Mouse (Mus musculus) frontal cortex, postnatal 25 days (tissue): Measurements from ENCODE around the gene Ccdc3.
"Not testable (repeated sequence)": the region's sequence is repeated elsewhere in the genome, so short reads cannot be mapped to it uniquely, and the experiment has no call there.

Experiments
- DNase-seq, 2 experiments: peaks; one replicate each; pipeline ENCODE4 v3.0.0; 2022; ENCODE audit warnings: low spot score in 2 of 2

Gene Ccdc3

GRCm38 (mm10) chr2:5137500-5138286 lies at the start of gene Ccdc3:
TSS of gene Ccdc3 (plus strand) at chr2:5137776.
- no peak for DNase-seq

DNA sequence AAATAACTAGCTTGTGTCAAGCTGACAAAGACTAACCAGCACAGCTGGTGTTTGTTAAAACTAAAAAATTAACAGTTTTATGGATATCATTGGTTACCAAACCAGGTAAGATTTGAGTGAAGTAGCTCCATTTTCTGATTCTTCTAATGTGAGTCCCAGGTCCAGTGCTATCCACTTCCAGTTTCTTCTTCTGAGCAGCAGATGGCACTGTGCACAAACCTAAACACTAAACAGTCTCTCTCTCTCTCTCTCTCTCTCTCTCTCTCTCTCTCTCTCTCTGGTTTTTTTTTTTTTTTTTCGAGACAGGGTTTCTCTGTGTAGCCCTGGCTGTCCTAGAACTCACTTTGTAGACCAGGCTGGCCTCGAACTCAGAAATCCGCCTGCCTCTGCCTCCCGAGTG lies 47.2 kb upstream of the Ccdc3 start:
- DNase-seq = not testable (repeated sequence)

GRCm38 (mm10) chr2:5094876-5095275 lies 42.7 kb upstream of the Ccdc3 start:
- DNase-seq = no peak

- no peak for DNase-seq
Measured at GRCm38 (mm10) chr2:5095316-5095715, 42.3 kb upstream of the Ccdc3 start.

GRCm38 (mm10) chr2:5097786-5098445 lies 39.7 kb upstream of the Ccdc3 start:
- no peak for DNase-seq

DNA sequence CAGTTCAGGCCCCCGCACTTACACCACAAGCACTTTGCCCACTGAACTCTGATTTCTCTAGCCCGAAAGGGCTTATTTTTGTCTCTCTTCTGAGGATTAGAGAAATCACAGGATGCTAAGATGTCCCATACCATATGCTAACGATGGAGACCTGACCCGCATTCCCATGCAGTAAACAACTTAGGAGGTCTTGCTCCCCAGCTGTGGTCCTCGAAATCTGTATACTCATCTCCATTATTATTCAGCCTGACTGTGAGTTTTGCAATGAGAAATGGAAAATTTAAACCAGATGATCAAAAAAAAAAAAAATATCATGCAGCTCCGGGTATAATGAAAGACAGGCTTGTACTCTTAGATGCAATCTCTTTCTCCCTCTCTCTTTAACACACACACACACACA lies 38.4 kb upstream of the Ccdc3 start:
- no peak for DNase-seq

- DNase-seq = no peak
Measured at GRCm38 (mm10) chr2:5101743-5102245, 35.8 kb upstream of the Ccdc3 start.

- no peak for DNase-seq
Measured at GRCm38 (mm10) chr2:5102891-5103290, 34.7 kb upstream of the Ccdc3 start.

GRCm38 (mm10) chr2:5112785-5113291 lies 24.7 kb upstream of the Ccdc3 start:
- DNase-seq = no peak

- no peak for DNase-seq
Measured at GRCm38 (mm10) chr2:5114386-5114785, 23.2 kb upstream of the Ccdc3 start.

DNA sequence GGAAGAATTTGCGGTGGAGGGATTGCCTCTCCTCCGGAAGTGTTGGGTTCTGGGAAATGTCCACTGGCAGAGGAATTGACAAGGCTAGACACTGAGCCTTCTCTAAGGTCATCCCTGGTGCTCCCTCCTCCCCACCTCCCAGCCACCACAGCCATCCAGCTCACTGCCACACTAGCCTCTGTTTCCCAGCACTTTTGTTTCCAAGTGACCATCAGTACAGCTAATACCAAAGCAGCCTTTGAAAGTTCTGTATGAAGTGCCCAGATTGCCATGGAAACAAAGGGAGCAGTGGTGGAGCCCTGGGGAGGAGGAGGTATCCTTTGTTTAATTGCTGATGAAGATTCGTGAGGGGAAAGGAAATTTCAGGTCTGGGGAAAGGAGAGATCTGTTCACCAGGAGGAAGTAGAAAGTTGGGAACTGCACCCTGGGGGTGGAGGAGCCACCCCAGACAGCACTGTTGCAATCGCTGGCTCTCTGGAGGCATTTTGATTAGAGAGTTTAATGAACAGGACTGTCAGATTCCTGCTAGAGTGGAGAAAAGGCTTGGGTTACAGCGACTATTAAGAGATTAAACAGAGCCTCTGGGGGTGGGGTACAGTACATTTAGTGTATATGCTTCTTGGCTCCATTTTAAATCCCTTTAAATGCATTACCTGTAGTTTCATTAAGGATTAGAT lies 20.6 kb upstream of the Ccdc3 start:
- no peak for DNase-seq

GRCm38 (mm10) chr2:5125506-5125905 lies 12.1 kb upstream of the Ccdc3 start:
- DNase-seq = no peak

GRCm38 (mm10) chr2:5127369-5127768 lies 10.2 kb upstream of the Ccdc3 start:
- DNase-seq = no peak

DNA sequence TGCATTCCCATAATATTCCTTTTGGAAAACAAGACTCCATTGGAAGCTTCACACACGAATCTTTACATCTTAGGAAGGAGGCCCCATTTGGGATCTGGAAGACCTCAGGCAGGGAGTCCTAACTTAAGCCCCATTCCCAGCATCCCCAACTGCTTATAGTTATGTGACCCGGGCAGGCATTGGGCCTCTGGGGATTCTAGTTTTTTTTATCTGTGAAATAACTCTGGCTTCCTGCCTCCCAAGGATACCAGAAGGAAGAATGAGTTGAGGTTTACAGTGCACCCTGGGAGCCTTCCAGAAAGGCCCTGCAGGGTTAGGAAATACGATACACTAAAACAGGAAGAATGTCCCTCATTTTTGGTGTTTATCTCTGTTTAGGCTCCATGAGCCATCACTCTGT lies 8.5 kb upstream of the Ccdc3 start:
- no peak for DNase-seq

GRCm38 (mm10) chr2:5132046-5132445 lies 5.5 kb upstream of the Ccdc3 start:
- no peak for DNase-seq

DNA sequence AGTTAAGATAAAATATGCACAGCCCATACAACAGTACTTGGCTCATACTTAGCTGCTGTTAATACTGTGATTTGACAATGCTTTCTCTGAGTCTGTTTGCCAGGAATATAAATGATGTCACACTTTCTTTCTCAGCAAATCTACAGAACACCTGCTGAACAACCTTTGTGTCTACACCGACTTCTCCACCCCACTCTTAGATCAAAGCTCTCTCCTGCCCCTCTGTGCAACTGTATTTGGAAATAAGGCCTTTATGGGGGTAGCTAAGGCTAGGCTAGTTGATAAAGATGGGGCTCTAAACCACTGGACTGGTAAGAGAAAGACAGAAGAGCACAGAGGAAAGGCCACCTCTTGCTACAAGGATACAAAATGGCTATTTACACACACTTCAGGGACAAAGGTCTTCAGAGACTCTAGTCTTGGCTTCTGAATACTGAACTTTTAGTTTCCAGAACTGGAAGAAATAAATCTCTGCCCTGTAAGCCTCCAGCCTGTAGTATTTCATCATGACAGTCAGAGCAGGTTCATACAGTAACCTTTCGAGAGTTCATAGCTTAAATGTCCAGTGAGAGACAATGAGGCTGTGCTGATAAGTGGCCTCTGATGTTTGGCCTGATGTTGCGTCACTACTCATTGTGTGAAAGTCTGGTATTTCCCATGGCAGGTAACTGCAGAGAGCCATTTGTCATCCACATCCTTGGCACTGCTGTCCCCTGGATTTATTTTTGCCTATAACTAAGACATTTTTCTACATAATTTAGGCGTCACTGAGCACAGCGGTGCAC lies 2.4 kb upstream of the Ccdc3 start:
- no peak for DNase-seq

DNA sequence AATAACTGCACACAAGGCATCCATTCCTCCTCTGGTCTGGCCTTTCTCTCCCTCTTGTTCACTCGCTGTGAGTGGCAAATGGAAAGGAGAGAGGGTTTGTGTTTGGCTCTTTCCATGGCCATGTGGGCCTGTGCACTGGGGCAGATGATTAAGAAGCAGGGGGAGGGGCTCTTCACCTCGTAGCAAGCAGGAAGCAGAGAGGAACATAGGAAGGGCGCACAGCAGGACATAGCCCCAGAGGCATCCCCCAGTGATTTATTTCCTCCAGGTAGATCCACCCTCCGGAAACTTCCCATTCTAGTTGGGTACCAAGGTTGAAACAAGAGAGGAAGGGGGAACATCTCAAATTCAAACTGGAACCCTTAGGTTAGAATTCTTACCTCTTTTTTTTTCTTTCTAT lies 2.4 kb downstream of the Ccdc3 start:
- DNase-seq = no peak

DNA sequence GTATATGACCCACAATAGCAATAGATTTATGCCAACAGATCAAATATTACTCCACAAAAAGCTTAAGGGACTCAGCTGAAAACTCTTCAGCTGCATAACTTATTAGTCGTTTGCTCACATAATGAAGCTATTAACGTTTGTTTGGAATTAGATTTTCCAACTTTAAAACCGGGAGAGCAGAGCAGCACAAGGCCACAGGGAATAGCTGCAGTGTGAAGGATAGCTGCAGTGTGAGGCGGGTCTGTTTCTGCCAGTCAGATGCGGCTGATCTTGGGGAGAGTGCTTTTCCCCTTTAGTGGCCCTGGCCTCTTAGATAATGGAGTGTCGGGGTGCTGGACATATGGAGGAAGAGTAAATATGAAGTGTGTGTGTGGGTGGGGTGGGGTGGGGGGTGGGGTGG lies 6.9 kb downstream of the Ccdc3 start:
- DNase-seq = no peak

- DNase-seq = no peak
Measured at GRCm38 (mm10) chr2:5147907-5148306, 10.3 kb downstream of the Ccdc3 start.

- DNase-seq = no peak
Measured at GRCm38 (mm10) chr2:5154711-5155110, 17.1 kb downstream of the Ccdc3 start.

- no peak for DNase-seq
Measured at GRCm38 (mm10) chr2:5160236-5160848, 22.8 kb downstream of the Ccdc3 start.
